Mouse (Mus musculus) right cerebral cortex, postnatal 10 days (tissue): ENCODE data around the gene Nt5dc2.

Source experiments
- DNase-seq, 2 experiments: peaks; one replicate each; pipeline ENCODE4 v3.0.0; 2021; ENCODE audit warnings: low spot score in 2 of 2

The Nt5dc2 gene

DNA sequence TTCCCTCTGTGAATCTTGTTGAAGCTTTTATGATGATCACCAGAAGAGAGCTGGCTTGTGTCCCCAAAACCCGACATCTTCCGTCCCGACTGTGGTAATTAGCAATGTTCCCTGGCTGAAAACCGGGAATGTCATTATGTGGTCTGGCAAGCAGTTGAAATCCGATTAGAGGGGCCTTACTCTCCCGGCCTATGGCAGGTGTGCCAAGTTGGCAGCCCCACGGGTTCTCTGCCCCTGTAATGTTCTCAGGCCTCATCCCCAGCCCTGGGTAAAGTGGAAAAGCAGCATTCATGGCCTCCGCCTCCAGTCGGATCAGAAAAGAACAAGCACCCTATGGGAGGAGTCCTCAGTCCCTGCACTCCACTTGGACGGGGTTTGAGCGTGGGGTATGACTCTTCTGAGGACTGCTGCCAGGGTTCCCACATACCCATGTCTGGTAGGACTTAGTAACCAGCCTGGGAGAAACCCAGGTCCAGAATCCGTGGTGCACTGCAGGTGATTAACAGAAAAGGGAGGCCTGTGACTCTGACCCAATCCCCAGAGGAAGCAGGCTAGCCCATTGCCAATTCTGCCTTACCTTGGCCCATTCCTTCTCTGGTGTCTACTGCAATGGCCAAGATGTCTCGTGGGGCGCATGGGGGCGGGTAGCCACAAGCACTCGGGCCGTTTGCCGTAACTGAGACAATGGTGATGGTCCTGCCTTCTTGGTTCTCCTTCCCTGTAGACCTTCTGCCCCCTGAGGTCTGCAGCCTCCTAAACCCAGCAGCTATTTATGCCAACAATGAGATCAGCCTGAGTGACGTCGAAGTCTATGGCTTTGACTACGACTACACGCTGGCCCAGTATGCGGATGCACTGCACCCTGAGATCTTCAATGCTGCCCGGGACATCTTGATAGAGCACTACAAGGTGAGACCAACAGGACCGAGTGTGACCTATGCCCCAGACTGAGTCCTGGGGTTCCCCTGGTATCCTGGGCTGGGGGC lies 3.5 kb downstream of the Nt5dc2 start:
- DNase-seq, result peak; percentile 64 to 66

DNA sequence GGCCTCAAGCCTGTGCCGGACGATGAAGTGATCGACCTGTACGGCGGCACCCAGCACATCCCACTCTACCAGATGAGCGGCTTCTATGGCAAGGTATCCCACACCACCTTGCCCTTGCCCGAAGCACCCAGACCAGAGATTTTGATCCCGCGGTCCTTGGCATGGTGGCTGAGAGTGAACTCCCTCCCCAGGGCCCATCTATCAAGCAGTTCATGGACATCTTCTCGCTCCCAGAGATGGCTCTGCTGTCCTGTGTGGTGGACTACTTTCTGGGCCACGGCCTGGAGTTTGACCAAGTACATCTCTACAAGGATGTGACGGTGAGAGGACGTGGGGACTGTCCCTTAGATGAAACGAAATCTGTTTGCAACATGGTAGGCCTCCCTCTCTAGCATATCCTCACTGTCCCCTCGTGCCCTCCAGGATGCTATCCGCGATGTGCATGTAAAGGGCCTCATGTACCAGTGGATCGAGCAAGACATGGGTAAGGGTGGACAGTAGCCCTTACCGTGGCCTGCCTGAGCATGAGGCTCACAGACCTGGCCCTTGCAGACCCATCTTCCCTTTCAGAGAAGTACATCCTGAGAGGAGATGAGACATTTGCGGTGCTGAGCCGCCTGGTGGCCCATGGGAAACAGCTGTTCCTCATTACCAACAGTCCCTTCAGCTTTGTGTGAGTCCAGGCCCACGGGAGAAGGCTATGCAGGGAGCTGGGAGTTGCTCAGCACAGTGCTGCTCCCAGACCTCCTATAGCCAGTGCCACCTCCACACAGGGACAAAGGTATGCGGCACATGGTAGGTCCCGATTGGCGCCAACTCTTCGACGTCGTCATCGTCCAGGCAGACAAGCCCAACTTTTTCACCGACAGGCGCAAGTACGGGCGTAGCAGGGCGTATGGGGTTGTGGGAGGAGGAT lies 4.9 kb downstream of the Nt5dc2 start:
- no peak for DNase-seq

DNA sequence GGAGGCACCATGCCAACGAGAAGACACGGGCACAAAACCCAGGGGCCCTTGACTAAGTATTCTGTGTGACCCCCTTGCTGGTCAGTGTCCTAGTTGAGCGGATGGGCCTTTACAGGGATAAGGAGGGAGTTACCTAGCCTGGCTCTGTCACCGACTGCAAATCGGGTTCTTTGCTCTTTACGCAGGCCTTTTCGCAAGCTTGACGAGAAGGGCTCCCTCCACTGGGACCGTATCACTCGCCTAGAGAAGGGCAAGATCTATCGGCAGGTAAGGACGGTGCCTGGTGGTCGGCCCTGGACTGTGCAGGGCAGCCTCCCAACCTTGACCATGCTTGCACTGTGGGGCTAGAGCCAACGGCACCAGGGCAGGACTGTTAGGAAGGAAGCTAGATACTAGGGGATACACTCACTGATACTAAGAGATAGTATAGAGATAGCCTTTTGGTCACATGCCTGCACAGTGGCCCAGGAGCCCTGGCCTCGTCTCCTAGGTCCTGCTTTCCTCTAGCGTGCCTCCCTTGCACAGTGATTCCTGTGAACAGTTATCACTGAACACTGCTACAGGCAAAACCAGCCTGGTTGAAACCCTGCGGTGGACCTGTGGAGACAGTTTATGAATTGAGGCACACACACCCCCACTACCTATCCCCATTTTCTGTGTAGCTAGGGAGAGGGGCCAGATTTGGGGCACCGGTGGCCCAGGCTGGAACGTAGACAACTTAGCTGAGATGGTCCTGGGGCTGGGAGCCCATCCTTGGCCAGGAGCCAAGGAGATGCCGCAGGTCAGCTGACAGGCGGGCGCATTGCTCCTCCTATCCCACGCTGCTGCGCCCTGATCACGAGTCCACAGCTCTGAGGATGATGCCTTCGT lies 5.8 kb downstream of the Nt5dc2 start:
- DNase-seq, result no peak

DNA sequence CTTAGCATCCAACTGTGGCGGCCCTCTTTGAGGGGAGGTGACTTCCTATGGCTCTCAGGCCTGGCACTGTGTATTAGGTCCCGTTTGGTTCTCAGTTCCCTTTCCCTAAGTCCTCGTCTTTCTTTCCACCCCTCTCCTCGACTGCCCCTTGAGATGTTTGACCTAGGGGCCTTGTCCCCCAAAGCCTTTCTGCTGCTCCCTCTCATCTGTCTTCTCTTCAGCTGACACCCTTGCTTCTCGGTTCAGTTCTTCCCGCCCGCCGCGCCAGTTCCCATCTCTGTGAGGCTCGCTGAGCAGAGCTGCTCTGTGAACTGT lies 6.4 kb downstream of the Nt5dc2 start:
- no peak for DNase-seq

DNA sequence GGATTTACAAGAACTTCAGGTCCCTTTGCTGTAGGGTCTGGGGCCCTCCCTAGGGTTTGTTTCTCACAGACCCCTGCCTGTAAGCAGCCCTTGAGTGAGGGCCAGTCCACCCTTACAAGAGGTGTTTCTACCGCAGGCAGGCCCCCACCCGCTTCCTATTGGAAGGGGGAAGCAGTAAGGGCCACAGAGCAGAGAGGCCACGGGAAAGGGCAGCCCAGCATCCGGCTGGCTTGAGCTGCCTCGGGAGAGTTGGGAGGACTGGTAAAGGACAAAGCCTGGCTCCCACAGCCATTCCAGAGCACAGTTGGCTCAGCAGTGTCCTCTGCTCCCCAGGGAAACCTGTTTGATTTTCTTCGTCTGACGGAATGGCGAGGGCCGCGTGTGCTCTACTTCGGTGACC lies 6.9 kb downstream of the Nt5dc2 start:
- no peak for DNase-seq

DNA sequence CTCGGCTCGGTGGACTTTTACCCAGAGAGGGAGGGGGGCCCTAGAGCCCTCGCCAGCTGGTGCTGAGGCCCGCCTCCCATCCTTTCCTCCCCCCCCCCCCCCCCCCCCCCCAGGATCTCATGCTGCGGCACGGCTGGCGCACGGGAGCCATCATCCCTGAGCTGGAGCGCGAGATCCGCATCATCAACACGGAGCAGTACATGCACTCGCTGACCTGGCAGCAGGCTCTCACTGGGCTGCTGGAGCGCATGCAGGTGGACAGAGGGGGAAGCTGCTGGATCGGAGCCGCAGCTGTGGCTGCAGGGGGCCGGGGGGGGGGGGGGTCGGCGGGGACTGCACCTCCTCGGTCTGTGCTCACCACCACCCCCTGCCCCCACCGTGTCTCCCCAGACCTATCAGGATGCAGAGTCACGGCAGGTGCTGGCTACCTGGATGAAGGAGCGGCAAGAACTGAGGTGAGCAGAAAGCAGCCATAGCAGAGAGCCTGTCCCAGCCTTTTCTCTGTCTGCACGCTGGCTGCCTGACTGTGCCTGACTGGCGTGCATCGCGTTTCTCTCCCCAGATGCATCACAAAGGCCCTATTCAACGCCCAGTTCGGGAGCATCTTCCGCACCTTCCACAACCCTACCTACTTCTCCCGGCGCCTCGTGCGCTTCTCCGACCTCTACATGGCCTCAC lies 7.5 kb downstream of the Nt5dc2 start:
- no peak for DNase-seq

DNA sequence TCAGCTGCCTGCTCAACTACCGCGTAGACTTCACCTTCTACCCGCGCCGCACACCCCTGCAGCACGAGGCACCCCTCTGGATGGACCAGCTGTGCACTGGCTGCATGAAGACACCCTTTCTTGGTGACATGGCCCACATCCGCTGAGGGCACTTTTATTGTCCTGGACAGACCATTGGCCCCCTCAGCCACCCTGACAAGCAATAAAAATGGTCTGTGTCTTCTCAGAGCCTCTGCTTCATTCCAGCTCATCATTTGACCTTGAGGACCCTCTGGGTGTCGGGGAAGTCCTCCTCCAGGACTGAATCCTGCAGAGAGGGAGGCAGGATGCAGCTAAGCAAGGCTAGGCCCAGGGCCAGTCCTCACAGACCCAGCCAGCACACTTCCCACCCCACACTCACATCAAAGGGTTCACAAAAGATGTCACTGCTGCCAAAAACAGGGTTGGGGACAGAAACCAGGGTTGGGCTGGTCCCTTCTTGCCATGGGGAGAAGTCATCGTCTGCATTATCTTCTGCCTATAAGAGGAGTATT lies 8.1 kb downstream of the Nt5dc2 start:
- no peak for DNase-seq

DNA sequence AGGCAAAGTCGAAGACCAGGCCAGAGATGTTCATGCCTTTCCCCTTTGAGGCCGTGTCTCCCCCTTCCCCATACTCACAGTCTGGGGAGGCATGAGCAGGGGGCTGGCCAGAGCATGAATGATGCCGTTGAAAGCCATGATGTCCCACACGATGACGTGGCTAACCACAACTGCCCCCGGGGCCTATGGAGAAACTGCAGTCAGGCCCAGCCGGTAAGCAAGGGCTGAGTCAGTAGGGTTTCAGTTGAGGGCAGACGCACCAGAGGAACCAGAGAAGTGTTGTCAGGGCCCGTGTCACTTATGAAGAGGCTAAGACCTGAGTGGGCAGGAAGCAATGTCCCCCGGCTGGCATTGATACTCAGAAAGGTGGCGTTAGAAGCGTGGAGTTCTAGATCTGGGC lies 8.8 kb downstream of the Nt5dc2 start:
- no peak for DNase-seq

DNA sequence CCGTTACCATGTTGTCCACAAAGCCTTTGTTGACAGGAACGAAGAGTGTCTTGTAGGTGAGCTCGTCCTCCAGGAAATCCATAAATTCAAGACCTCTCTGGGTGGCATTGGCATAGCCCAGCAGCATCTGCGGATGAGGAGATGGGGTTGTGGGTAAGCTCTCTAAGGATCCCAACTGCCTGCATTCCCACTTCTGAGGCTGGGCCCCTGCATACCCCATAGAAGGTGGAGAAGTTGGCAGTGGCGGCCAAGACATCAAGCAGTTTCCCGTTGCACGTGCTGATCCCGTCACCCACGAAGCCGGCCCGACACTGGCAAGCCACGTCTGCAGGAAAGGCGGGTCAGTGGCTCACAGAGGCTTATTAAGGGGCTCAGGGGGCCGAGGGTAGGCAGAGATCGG lies 9.3 kb downstream of the Nt5dc2 start:
- DNase-seq, result no peak

DNA sequence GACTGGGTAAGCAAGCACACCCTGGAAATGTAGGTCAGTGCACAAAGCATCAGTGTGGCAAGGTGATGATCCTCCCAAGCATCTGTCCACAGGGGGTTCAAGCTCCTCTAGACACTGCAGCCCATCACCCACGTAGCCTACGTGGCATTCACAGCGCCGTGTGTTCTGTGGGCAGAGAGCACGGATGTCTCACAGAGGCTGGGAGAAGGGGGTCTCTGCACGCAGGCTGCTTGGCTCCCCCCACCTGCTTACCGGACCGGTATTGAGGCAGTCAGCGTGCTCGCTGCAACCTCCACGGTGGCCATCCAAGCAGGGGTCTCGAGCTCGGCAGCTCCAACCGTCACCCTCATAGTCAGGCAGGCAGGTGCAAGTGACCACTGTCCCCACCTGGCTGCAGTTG lies 10.2 kb downstream of the Nt5dc2 start:
- DNase-seq, result no peak

DNA sequence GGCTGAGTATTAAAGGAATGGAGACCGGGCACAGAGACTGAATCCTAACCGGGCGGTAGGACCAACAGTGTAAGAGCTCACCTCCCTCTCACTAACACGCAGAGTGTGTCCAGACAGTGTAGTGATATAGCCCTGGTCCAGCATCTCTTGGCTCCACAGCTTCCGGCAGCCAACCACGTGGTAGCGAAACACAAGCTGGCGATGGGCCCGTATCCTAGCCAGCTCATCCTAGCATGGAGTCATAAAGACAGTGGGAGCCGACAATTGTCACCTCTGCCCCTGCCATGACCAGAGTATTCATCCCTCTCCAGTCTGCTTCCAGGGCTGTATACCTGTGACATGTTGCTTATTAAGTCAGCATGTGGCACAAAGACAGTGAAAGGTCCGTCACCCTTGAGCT lies 14.8 kb downstream of the Nt5dc2 start:
- no peak for DNase-seq

DNA sequence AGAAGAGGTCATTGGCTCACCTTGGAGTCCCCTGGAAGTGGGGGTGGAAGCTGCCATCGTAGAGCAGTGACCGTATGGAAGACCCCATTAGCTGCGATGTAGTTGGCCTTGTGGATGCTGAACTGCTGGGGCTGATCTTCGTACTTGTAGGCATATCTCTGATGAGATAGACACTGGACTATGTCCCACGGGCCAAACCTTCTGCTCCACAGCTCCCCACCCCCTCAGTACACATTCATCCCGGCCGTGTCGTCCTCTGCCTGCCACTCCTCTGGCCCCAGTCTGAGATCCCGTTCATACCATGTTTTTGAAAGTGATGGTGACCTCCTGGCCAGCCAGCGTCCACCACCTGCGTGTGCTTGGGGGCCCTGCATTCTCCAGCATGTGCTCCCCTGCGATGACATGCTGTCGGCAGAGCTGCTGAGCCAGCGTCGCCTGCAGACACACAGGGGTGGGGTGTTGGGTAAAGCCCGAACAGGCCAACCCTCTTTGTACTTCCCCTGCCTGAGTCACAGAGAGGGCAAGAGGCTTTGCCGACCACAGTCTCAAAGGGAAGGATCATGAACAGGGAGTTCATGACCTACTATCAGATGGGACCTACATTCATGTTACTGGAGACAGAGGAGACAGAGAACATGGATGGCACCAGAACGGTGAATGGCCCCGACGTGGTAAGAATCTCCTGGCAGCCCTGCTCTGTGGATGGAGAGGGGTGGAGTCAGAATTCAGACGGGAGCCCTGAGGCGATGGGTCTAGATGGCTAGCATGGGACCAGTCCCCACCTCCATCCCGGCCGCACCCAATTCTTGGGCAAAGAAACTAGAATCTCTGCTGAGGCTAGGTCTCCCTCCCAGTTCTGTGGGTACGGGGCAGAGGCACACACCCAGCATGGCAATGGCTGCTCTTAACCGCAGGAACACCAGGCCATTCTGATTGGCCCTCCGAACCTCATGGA lies 29.6 kb downstream of the Nt5dc2 start:
- no peak for DNase-seq

DNA sequence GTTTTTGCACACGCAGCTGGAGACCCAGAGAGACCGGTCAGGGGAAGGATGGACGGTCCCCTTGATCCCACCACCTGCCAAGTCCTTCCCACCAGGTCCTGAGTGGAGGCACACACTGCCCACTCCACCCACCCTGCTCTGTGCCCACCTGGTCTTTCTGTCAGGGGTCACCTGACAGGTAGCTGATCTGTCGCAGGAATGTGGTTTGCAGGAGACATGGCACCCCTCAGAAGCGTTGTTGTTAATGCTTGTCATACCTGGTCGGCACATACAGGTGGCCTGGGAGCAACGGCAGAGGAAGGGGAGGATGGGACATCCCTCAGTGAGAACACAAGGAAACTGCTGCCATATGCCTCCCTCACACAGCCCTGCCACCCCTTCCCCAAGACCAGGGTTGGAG lies 30.3 kb downstream of the Nt5dc2 start:
- DNase-seq, result no peak

DNA sequence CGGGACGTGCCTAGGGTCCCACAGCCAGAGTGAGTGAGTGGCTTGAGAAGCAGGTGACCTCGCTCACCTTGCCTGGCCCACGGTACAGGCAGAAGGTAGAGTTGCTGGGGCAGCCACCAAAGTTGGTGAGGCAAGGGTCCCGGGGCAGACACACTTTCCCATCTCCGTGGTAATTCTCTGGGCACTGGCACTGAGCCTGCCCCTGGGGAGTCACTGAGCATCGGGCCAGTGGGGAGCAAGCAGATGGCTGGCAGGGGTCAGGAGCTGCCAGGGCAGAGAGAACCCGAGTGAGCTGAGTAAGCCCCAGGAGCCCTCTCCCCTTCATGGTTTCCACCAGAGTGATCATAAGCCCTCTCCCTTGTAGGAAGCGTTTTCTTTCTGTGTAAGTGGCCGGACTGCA lies 30.8 kb downstream of the Nt5dc2 start:
- no peak for DNase-seq

DNA sequence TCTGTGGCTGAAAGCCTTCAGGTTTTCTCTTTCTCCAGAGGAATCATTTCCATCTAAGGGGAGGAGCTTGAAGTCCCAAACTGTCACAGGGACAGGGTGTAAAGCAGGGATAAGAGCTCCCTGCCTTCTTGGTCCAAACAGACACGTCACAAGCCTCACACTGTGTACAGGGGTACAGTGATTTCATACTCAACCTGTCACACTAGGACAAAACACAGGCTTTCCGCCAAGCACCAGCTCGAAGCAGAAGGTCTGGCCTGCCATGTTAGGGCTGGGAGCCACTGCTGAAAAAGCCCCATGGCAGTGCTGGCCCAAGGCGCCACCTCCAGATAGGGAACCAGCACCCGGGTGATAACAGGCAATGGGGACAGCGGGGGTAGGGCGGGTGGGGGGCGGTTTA lies 33.2 kb downstream of the Nt5dc2 start:
- no peak for DNase-seq

DNA sequence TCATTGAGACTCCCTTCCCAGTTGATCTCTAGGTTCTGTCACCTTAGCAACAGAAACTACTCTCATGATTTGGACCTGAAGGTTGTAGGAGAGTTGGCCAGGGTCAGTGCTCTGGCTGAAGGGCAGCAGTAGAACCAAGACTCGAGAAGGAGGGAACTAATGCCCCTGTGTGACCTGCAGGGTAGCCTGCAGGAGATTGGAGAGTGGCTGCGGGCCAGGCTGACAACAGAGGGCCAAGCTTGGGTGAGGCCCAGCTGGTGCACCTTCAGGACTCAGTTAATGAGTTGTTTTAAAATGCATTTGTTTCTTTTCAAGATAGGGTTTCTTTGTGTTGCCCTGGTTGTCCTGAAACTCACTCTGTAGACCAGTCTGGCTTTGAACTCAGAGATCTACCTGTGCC lies 34.2 kb downstream of the Nt5dc2 start:
- DNase-seq, result no peak

DNA sequence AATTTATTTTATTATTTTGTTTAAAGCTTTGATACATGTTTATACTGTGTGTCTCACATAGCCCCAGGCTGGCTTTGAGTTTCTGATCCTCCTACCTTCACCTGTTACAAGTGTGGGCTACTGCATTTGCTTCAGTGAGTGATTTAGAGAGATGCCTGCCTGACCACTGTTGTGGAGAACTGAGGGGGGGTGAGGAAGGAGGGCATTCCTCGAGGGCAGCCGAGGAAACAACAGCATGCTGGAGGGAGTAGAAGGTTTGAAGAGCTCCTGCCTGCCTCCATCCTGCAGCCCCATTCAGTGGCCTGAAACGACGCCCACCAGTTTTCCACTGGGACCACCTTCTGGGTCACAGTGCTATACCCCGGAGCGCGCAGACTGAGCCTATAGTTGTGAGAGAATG lies 34.6 kb downstream of the Nt5dc2 start:
- DNase-seq, result no peak

DNA sequence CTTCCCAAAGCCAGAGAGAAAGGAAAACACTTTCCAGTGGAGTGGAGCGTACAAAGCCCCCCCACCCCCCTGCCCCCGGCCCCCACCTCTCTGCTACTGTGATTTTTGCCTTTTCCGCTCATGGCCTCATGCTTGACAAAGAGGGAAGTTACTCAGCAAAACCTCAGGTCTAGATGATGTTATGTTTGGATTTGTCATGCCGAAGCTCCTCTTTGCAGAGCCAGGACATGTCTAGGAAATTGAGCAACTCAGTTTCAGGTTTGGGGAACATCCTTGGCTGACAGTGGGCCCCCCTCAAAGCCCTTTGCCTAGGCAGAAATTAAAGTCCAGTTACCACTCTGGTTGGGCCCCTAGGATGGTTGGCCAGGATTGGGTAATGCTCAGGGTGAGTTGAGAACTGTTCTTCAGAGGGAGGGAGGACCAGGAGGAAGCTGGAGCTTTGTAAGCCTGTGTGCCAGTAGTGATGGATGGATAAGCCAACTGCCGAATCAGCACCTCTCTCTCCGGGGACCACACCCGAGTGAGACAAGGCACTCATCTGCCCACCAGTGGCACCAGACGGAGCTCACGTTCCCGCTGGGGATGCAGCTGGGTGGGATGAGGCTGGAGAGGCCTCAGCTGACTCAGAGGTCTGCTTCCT lies 35.3 kb downstream of the Nt5dc2 start:
- no peak for DNase-seq

DNA sequence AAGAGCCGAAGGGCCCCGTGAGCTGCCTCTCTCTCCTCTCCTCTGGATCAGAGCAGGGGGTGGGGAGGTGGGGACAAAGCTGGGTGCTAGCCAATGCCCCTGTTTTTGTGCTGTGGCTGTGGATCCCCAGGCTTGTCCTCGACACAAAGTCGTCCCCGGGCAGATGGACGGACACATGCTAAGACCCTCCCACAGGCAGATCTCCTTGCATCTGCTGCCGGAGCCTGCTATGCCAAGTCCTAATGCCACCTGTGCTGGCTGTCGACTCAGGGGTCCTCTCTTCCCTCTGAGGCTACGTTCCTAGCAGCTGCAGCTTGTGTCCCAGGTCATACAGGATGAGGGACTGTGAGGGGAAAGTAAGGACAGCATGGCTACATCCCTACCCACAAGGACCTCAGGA lies 36.0 kb downstream of the Nt5dc2 start:
- no peak for DNase-seq
